Mouse (Mus musculus): ENCODE data around the gene Mfsd2a.

GRCm38 (mm10) chr4:122981930-122982329, 20.9 kb upstream of the Mfsd2a start:
- no peak for TF ChIP-seq CTCF (IDR thresholded peaks at IDR 0.05; ENCODE audit: borderline replicate concordance, extremely low read depth, insufficient read depth, insufficient read length)
- no peak for TF ChIP-seq POLR2A (IDR thresholded peaks at IDR 0.05; ENCODE audit: borderline replicate concordance, extremely low read depth, insufficient read depth, insufficient read length, poor library complexity, severe bottlenecking)

Measured in brain, embryonic 14.5 days (tissue).